Mouse (Mus musculus) hindbrain, embryonic 11.5 days (tissue): Measurements from ENCODE around the gene Olfr1416. TPM values are rescaled to one million over a fixed set of nuclear protein-coding genes. Genes with fewer than 3 reads are reported as not detected.
A peak's percentile ranks its signal among the peaks of the same experiment; 100 is the strongest.

ENCODE experiments used
- ATAC-seq: fragments of 200-750 bp; cut with Nextera tagmentation; 2 replicates; pipeline ENCODE4 v1.8.0; 2017; ENCODE audit warnings: mild to moderate bottlenecking, moderate TSS enrichment, moderate library complexity; ENCODE audit not compliant: low FRiP score
- DNase-seq: peaks from one replicate; pipeline ENCODE4 v3.0.0-alpha.2; 2015; ENCODE audit warnings: low spot score
- H3K27ac ChIP-seq: fragments of 300-500 bp; sonication (generic); 2 replicates; pipeline ENCODE4 v1.5.1; 2014; ENCODE audit warnings: mild to moderate bottlenecking, low read depth, low read length
- H3K27me3 ChIP-seq: fragments of 300-500 bp; sonication (generic); 2 replicates; pipeline ENCODE4 v1.6.1; 2014; ENCODE audit warnings: mild to moderate bottlenecking, low read length, moderate library complexity, mixed read lengths; ENCODE audit not compliant: control insufficient read depth, insufficient read depth
- H3K36me3 ChIP-seq: fragments of 300-500 bp; sonication (generic); 2 replicates; pipeline ENCODE4 v1.6.1; 2014; ENCODE audit warnings: mild to moderate bottlenecking, low read length, moderate library complexity, mixed read lengths; ENCODE audit not compliant: control insufficient read depth, insufficient read depth
- H3K4me1 ChIP-seq: fragments of 300-500 bp; sonication (generic); replicated peaks from 2 replicates; pipeline ENCODE4 v1.6.1; 2014; ENCODE audit warnings: low read length, mixed read lengths; ENCODE audit not compliant: control insufficient read depth, insufficient read depth
- H3K4me2 ChIP-seq: fragments of 300-500 bp; sonication (generic); replicated peaks from 2 replicates; pipeline ENCODE4 v1.6.1; 2014; ENCODE audit warnings: mild to moderate bottlenecking, low read depth, low read length
- H3K4me3 ChIP-seq: fragments of 300-500 bp; sonication (generic); 2 replicates; pipeline ENCODE4 v1.5.1; 2014; ENCODE audit warnings: low read depth, low read length
- H3K9ac ChIP-seq: fragments of 300-500 bp; sonication (generic); 2 replicates; pipeline ENCODE4 v1.6.1; 2014; ENCODE audit warnings: low read depth, low read length
- H3K9me3 ChIP-seq: fragments of 300-500 bp; sonication (generic); 2 replicates; pipeline ENCODE4 v1.6.1; 2016; ENCODE audit warnings: low read length; ENCODE audit not compliant: control insufficient read depth
- WGBS: fragments of 180-500 bp; shearing (Covaris S2); extraction: QIAGEN DNeasy Blood & Tissue Kit; methylation state at CpG from one replicate; pipeline ENCODE4 v1.1.7; 2014; 5-methylcytosine and 5-hydroxymethylcytosine counted together
- polyA plus RNA-seq: library from polyadenylated mRNA; unstranded; fragments of >200 nt; fragmentation: Nextera tagmentation; extraction: Ambion mirVana; gene quantifications from 2 replicates; pipeline ENCODE4 v1.2.1, GENCODE M21; 2014

The Olfr1416 gene
- polyA plus RNA-seq, 1 experiment from 2014 or later = not detected

- Histone ChIP-seq H3K9ac (peak within 1 kb of the TSS; percentile 94), H3K27ac (no peak within 1 kb of the TSS), H3K4me2 (peak within 1 kb of the TSS; percentile 85), H3K36me3 (0 out of 2 replicates have a peak, but pooled peaks cover 4% of the 10 kb centered on the region), H3K4me1 (0 out of 2 replicates have a peak, but pooled peaks cover 2% of the 10 kb centered on the region), H3K4me3 (peak within 1 kb of the TSS; percentile 92), H3K27me3 (no peaks in the 10 kb centered on the region), H3K9me3 (no peaks in the 10 kb centered on the region)
- ATAC-seq (peak; percentile 94), DNase-seq (peak; percentile 97)
- WGBS = under 1% methylated on average over 66 of the region's 67 CpGs
These were observed 11.5 kb downstream of the Olfr1416 start, which contains the start of gene Ndufa10 for GRCm38 (mm10) chr1:92473165-92474041. Gene Ndufa10 (minus strand): TSS chr1:92473860.

DNA sequence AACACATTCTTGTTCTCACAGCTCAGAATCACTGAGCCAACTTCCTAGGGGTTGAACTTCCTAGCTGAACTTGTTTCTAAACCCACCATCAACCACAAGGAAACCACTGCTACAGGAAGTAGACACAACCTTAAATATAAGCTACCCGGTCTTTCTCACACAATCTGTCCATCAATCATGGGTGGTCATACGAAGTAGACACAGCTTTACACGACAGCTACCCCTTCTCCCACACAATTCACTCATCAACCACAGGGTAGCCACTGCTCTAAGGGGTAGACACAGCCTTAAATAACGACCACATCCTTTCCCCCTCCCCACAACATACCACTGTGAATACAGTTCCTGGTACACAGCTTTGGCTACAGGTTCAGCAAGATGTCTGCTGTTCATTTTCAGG is 16.0 kb downstream of the Olfr1416 start:
- Histone ChIP-seq H3K9ac (no peak overlapping the region), H3K4me2 (no peak overlapping the region), H3K4me1 (no peaks in the 10 kb centered on the region), H3K9me3 (no peaks in the 10 kb centered on the region), H3K36me3 (peaks cover 10% of the 10 kb centered on the region; the same call in 1 of the 2 replicates), H3K27me3 (no peaks in the 10 kb centered on the region), H3K4me3 (no peak overlapping the region), H3K27ac (no peak overlapping the region)
- no peak for ATAC-seq
- 92% methylated on average over 4 of the region's 4 CpGs for WGBS
- DNase-seq = no peak

DNA sequence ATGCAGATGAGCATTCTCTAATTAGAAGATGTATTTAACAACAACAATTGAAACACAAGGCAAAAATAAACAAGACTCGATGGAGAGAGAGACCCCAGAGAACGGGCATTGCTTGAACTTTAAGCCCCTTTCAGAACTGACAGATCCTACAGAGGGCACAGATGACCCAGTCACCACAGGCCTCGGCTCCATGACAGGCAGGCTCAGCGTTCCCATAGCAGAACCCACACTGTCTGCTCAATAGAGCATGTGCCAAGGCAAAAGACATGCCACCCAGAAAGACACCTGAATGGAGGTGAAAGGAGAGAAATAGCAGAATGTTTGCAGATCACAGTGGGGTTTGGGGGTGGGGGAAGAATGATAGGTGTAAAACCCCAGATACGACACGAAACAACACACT is 26.5 kb downstream of the Olfr1416 start:
- Histone ChIP-seq H3K4me1 (no peaks in the 10 kb centered on the region), H3K27me3 (no peaks in the 10 kb centered on the region), H3K9ac (no peak overlapping the region), H3K9me3 (no peaks in the 10 kb centered on the region), H3K27ac (no peak overlapping the region), H3K4me3 (no peak overlapping the region), H3K36me3 (peaks cover 11% of the 10 kb centered on the region), H3K4me2 (no peak overlapping the region)
- ATAC-seq (no peak), DNase-seq (no peak)
- WGBS = 94% methylated on average over 6 of the region's 6 CpGs

- Histone ChIP-seq H3K4me2 (no peak overlapping the region), H3K4me3 (no peak overlapping the region), H3K4me1 (no peaks in the 10 kb centered on the region), H3K9me3 (no peaks in the 10 kb centered on the region), H3K27me3 (no peaks in the 10 kb centered on the region), H3K9ac (no peak overlapping the region), H3K36me3 (peaks cover 11% of the 10 kb centered on the region), H3K27ac (no peak overlapping the region)
- DNase-seq (no peak), ATAC-seq (no peak)
These were observed 27.2 kb downstream of the Olfr1416 start for GRCm38 (mm10) chr1:92457758-92458157.

DNA sequence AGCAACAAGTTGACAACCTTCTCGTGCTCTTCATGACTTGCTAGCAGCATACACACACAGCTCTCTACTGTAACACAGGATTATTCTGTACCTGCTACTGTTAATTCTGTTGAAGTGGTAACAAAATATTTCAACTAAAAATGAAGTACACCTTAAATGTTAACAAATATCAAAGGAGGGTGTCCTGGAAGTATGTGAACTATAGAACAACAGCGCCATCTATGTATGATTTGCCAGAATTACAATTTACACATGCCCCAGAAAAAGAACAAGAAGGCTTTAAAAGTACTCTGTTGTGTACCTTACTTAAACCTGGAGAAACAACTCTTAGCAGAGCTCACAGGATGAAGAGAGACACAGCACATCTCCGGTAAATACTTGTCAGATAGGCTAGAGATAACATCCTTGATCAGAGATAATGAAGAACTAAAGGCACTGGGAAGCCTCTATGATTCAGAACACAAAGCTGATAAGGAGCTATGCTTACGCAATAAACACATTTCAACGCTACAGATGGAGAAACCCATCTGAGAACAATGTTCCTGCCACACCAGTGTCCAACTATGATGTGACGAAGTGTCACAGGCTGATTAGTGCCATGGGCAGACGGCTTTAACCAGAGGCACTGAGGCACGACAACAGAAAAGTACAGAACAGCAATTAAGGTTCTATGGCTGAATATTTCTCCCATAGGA is 31.0 kb downstream of the Olfr1416 start:
- ATAC-seq (no peak), DNase-seq (peak; percentile 46)
- Histone ChIP-seq H3K36me3 (peaks cover 14% of the 10 kb centered on the region), H3K4me1 (no peaks in the 10 kb centered on the region), H3K4me3 (no peak overlapping the region), H3K9ac (no peak overlapping the region), H3K4me2 (no peak overlapping the region), H3K9me3 (no peaks in the 10 kb centered on the region), H3K27me3 (no peaks in the 10 kb centered on the region), H3K27ac (no peak overlapping the region)
- WGBS = 79% methylated on average over 8 of the region's 8 CpGs

DNA sequence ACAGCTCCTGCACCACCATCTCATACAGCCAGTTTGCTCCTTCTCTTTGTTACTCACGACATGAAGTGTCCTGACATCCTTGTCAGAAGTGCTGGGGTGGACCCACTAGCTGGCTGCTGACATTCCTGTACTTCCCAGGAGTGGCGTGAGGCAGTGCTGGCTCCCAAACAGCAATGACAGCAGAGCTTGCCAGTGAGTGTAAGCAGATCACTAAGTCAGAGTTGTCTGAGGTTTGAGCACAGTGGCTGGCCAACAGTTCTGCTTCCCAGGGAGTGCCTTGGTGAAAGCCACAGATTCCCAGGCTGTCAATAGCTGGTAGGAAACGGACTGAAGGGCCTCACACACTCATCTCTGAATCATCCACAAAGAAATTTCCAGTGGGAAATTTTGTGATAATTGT is 36.6 kb downstream of the Olfr1416 start:
- H3K36me3 ChIP-seq = 0 out of 2 replicates have a peak, but pooled peaks cover 12% of the 10 kb centered on the region

GRCm38 (mm10) chr1:92441453-92442063 is 43.4 kb downstream of the Olfr1416 start:
- Histone ChIP-seq H3K4me3 (no peak overlapping the region), H3K27ac (no peak overlapping the region), H3K27me3 (no peaks in the 10 kb centered on the region), H3K9me3 (no peaks in the 10 kb centered on the region), H3K4me2 (no peak overlapping the region), H3K4me1 (no peaks in the 10 kb centered on the region), H3K9ac (no peak overlapping the region), H3K36me3 (peaks cover 3% of the 10 kb centered on the region; the same call in 1 of the 2 replicates)
- 74% methylated on average over 6 of the region's 6 CpGs for WGBS
- no peak for ATAC-seq
- DNase-seq = no peak

More for the DNA sequence above, 36.6 kb downstream of the Olfr1416 start:
- H3K9me3 ChIP-seq = no peaks in the 10 kb centered on the region
- no peak overlapping the region for H3K4me3 ChIP-seq
- ATAC-seq (no peak), DNase-seq (no peak)
- no peak overlapping the region for H3K9ac ChIP-seq
- H3K27me3 ChIP-seq = no peaks in the 10 kb centered on the region
- no peak overlapping the region for H3K27ac ChIP-seq
- no peaks in the 10 kb centered on the region for H3K4me1 ChIP-seq
- H3K4me2 ChIP-seq = no peak overlapping the region
- 87% methylated on average over 3 of the region's 3 CpGs for WGBS

DNA sequence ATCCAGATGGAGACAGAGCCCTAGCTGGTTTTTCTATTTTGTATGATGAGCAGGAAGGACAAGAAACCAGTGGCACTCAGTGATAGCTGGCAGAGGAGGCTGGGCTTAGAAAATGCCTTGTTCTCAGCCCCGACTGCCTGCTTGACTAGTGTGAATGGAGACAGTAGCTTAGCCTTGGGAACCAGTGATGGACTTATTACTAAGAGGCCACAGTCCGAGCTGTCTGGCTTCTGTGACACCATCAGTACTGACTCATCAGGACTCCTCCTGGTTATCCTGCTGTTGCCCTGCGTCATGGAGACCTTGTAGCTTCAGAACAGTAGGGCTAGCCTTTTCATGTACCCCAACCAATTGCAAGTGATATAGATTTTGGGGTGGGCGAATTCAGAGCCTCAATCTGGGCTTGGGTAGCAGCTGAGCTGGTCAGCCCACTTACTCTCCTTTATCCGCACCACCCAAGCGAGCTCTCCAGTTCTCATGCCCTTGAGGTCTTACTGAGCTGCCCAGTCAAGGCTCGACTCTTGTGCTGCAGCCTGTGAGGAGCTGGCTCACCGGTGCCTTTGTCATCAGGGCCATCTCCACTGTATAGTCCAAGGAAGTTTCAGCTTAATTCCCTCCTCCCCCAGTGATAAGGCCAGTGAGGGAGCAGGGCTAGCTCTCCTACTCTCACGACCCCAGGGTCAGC is 44.7 kb downstream of the Olfr1416 start:
- no peaks in the 10 kb centered on the region for H3K9me3 ChIP-seq
- peaks cover 3% of the 10 kb centered on the region; the same call in 1 of the 2 replicates for H3K36me3 ChIP-seq
- WGBS = 84% methylated on average over 9 of the region's 9 CpGs
- no peak overlapping the region for H3K4me3 ChIP-seq
- H3K27ac ChIP-seq = no peak overlapping the region
- no peak overlapping the region for H3K4me2 ChIP-seq
- H3K27me3 ChIP-seq = no peaks in the 10 kb centered on the region
- ATAC-seq = no peak
- H3K9ac ChIP-seq = no peak overlapping the region
- H3K4me1 ChIP-seq = no peaks in the 10 kb centered on the region
- DNase-seq = no peak
